Mouse (Mus musculus): ENCODE measurements around the gene Timm23.
"Not testable (repeated sequence)": the region's sequence is repeated elsewhere in the genome, so short reads cannot be mapped to it uniquely, and the experiment has no call there.

The Timm23 gene

DNA sequence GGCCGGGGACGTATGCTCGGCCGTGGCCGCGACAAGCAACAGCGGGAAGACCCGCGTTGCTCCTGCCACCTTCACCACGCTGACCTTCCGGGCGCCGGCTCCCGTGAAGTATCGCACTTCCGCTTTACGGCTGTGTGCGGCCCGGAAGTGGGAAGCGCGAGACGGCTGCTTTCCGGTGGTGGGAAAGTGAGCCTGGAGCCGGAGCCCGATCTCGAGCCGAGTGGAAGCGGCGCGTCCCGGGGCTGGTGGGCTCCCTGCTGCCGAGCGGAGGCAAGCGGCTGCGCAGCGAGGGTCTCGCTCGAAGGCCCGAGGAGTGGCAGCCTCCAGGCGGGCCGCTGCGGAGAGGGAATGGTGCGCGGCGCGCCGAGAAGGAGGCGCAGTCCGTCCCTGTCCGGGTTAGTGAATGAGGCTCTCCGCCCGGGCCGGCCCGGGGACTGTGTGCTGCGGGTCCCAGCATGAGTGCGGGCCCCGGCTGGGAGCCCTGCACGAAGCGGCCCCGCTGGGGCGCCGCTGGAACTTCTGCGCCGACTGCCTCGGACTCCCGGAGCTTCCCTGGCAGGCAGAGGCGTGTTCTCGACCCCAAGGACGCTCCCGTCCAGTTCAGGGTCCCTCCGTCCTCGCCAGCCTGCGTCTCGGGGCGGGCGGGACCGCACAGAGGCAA is at the start of gene Timm23, which contains the start of gene Parg:
TSS of gene Timm23 (minus strand) at position 108 of the 661 bp plus-strand sequence.
TSS of gene Parg (plus strand) at position 159 of the 661 bp plus-strand sequence.
- DNase-seq (ENCODE audit: extremely low spot score, low read depth, low spot score), result peak; percentile 42

DNA sequence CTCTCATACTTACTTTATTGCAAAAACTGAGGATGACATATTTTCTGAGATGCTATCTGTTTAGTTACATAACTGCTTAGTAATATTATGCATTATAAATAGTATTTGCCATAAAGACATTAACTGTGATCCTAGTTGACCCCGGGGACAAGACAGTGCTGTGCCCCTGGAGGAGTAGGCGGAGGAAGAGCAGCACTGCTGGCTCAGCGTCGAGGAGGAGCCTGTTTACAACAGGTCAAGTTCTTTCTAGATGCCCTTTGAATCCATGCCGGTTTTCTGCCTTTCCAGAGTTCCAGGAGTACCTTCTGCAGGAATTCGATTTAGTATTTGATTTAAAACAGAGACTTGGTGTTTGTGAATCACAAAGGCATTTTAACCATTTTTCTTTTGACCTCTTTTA is 47.9 kb upstream of the Timm23 start:
- DNase-seq (ENCODE audit: extremely low spot score, low read depth, low spot score), result no peak

DNA sequence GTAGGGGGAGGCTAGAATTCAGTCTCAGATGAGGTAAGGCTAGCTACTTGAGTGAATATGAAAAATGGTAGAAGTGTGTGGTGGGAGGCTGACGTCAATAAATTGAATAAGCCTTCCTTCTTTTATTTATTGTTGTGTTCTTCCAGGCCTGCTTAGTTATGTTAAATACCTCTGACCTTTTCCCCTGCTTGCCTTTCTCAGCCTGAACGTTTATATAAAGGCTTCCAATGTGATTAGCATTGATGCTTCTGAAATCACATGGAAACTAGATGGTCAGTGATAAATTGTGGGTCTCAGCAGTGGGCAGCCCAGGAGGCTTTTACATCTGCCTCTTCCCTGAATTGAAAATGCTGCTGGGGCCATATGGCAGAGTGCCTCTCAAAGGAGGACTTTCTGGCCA is 44.3 kb upstream of the Timm23 start:
- DNase-seq (ENCODE audit: extremely low spot score, low read depth, low spot score), result no peak

DNA sequence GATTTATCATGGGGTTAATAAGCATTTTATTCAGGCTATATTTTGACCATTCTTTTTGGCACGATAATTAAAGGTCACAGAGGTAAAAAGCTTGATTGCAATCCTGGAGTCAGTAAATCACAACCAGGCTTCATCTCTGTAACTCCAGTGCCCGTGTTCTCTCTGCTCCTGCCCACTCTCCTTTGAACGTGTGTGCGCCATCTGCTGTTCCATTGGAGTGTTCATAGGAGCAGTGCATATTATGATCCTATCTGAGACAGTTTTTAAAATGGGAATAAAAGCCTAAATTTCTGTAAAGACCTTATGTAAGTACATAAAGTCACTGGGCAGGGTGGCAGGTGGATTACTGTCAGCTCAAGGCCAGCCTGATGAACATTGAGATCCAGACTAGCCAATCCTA is 40.7 kb upstream of the Timm23 start:
- no peak for DNase-seq (ENCODE audit: extremely low spot score, low read depth, low spot score)

DNA sequence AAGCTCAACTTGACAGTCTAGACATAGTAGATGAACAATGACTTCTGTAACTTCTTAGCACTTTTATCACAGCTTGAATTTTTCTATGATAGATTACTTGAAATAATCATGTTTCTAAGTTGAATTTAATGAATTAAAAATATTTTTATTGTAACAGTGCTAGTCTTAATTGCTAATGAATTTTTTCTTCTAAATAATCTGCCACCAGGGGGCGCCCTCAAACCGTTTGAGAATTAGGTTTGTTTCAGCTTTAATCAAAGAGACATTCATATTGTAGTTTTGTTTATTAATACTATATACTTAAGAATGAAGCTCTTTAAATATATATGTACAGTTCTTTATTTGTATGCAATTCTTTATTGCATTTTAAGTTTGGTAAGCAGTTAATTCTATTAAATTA is 27.3 kb upstream of the Timm23 start:
- peak; percentile 10 for DNase-seq (ENCODE audit: extremely low spot score, low read depth, low spot score)

DNA sequence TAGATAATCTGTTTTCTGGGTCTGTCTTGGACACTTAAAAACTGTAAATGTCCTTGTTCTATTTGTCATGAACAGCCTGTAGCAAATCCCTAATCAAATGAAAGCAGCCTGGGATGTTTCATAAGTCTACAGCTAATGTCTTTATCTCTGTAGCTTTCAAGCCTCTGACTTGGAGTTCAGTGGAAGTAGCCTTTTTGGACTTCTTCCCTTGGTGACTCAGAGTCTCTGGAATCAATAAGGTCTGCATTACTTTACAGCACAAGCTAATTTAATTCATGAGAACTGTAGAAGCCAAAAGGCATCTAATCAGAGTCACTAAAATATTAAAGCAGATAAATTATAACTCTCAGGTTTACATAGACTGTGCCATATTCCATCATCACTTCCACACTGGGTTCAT is 24.9 kb upstream of the Timm23 start:
- no peak for DNase-seq (ENCODE audit: extremely low spot score, low read depth, low spot score)

DNA sequence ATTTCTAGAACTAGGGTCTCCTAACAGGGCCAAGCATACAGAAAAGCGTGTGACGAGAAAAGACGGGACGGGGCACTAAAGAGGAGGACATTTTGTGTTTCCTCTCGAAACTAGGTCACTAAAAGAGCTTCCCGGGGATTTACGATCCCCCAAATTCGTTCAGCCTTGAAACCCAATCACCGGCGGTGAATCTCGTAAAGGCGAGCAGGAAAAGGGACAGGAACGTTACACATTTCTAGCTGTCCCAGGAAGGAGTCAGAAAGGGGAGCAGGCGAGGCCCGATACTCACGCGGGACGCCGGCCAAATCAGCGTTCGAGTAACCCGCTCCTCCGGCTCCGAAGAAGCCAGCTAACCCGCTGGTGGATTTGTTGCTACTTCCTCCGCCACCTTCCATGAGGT is 344 bp downstream of the Timm23 start:
- no peak for DNase-seq (ENCODE audit: extremely low spot score, low read depth, low spot score)

DNA sequence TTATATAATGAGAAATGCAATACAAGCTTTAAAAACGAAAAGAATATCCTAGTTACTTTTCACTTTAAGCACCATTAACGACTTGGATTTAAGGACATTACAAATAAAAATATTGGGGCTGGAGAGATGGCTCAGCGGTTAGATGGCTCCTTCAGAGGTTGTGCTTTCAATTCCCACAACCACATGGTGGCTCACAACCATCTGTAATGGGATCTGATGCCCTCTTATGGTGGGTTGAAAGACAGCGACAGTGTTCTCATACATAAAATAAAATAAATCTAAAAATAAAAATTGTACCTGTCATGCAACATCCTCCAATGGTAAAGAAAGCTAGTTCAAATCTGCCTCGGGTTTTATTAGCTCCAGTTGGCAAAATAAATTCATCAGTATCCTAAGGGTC is 8.1 kb downstream of the Timm23 start:
- not testable (repeated sequence) for DNase-seq (ENCODE audit: extremely low spot score, low read depth, low spot score)

DNA sequence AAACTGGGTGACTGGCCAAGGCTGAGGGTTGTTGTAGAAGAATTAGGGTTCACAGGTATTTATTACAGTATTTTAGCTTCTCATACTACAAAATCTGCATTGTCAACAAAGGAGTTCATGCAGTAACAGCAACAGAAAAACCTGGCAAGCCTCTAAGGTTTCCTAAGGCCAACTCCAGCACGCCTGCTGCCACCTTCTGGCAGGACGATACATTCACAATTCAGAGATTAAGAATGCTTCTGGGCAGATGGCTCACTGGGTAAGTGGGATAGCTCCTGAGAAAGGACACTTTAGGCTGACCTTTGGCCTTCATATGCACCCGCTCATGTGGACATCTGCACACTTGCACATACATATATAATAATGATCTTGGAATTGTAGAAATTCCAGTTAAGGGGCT is 9.3 kb downstream of the Timm23 start:
- DNase-seq (ENCODE audit: extremely low spot score, low read depth, low spot score), result no peak

DNA sequence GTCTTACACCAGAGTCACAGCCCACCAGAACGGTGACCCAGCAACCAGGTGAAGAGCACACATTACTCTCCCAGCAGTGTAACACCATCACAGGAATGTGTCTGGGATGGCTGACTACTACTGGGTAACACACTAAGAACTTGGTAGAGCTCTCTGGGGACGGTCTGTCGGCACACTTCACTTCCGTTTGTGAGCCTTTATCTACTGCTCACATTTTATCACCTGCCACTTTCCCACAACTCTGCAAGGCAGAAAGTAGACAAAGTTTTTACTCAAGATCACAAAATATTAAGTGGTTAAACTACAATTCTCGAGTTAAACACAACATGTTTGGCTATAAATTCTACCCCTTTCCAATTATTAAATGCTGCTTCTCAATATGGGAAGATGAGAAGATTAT is 9.8 kb downstream of the Timm23 start:
- no peak for DNase-seq (ENCODE audit: extremely low spot score, low read depth, low spot score)

DNA sequence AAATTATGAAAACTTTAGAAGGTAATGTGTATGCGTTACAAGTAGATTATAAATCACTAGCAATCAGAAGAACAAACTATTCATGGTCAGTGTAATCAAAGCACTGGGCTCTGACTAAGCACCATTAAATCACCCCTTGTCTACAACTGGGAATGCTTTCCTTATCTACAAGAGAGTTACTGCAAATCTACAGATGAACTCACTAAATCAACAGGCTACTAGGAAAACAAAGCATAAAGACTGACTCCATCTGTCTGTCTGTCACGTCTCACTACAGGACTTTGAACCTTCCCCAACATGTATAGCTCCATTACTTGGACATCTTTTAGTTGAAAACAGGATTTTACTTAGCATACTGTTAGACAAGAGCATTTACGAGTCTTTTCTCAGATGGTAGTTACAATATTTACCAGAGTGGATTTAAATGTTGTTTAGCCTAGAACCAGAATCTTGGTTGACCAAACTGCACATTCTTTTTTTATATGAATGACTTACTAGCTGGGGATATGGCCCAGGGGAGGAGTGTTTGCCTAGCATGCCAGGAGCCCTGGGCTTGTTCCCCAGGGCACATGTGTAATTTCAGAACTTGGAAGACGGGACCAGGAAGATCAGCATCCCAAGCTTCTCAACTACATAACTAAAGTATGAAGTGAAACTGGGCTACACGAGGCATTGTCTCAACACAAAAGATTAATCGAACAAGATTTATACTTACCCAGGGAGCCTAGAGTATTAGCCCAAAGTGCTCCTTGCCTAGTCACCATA is 10.9 kb downstream of the Timm23 start:
- DNase-seq (ENCODE audit: extremely low spot score, low read depth, low spot score), result no peak

DNA sequence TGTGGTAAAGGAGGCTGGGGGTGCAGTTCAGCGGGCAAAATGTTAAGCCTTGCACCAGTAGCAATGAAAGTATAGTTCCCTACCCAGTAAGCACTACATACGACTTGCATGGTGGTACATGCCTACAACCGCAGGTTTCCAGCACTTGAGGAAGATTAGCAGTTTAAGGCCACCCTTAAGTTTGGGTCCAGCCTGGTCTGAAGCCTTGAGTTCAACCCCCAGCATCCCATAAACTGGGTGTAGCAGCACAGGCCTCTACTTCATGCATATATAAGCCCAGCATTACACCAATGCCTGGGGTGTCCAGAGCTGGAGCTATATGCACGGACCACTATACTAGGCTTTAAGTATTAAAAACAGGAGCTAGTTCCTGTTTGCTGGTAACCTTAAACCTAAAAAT is 17.9 kb downstream of the Timm23 start:
- DNase-seq (ENCODE audit: extremely low spot score, low read depth, low spot score), result no peak

DNA sequence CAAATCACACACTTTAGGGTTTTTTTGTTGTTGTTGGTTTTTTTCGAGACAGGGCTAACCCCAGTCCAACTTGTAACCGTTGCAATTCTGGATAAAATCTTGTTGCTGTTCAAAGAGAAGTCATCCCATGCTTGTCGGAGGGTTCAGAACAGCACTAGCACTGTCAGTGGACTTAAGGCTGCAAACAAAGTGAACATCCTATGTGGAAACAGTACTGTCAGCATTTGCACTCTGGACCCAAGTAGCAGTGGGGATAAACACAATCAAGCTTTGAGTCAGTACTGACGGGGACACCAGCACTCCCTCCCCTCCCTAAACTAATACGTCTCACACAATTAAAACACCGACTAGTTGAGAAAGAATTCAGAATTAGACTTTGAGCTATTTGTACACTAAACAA is 20.8 kb downstream of the Timm23 start:
- no peak for DNase-seq (ENCODE audit: extremely low spot score, low read depth, low spot score)

DNA sequence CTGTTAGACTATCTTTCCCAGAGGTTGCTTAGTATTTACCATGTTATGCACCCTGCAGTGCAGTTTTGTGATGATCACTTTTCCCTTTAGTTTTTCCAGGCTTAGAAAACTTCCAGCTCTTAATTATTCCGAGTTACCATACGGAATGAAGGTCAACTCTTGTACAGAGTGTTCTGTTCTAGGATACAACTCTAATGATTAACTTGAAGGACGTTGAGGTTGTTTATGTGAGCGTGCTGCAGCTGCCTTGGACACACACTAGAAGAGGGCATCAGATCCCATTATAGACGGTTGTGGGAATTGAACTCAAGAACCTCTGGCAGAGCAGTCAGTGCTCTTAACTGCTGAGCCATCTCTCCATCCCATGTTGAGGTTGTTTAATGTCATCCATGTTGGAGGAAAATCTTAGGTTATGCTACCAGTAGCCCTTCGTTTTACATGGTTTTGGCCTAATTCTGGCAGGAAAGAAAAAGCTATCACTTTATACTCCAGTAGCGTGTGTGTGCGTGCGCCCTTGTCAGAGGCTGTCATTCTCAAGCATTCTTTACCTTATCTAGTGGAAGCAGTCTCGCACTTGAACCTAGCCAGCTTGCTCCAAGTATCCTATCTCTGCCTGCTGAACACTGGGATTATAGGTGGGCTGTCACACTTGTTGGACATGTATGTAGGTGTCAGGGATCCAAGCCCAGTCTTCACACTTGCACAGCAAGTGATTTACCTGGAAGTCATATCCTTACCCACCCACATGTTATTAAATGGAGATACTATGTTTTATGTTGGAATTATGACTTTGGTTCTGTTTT is 22.1 kb downstream of the Timm23 start:
- DNase-seq (ENCODE audit: extremely low spot score, low read depth, low spot score), result no peak

DNA sequence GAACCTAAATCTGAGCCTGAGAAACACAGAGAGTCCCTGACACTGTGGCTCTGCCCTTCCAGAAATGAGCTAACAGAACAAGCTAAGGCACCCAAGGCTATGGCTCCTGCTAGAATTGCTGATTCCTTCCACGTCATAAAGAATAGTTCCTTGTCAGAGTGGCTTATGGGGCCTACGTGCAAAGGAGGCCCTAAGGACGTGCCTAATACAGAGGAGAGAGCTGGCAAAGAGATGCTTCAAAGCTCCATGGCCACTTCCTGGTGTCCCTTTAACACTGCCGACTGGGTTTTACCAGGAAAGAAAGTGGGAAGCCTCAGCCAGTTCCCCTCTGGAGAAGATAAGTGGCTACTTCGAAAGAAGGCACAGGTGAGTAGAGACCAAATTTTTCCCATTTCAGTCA is 25.1 kb downstream of the Timm23 start:
- not testable (repeated sequence) for DNase-seq (ENCODE audit: extremely low spot score, low read depth, low spot score)

DNA sequence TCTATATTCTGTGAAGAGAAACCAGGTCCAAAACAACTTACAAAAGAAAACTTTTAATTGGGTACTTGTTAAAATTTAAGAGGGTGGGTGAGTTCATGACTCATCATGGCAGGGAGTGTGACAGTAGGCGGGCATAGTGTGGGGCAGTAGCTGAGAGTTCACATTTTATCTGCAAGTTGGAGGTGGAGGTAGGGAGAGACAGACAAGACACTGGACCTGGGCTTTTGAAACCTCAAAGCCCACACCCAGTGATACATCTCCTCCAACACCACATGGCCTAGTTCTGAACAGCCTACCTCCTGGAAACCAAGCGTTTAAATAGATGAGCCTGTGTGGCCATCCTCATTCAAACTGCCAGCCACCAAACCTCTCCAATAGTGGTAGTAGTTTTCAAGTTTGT is 26.4 kb downstream of the Timm23 start:
- DNase-seq (ENCODE audit: extremely low spot score, low read depth, low spot score), result no peak

DNA sequence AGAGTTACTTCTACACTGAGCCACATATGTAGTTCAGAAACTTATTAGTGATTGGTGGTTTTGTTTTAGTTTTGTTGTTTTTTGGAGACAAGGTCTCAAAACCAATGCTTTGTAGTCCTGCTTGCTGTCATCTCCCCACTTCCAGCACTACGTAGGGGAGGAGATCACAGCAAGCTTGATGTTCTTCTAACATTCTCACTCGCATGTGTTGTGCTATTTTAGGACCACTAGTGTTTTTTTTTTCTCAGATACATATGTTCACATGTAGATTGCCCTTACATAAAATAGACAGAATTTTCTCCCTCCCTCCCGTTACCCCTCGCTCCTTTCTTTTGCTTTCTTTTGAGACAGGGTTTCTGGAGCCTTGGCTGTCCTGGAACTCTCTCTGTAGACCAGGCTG is 31.6 kb downstream of the Timm23 start:
- no peak for DNase-seq (ENCODE audit: extremely low spot score, low read depth, low spot score)

DNA sequence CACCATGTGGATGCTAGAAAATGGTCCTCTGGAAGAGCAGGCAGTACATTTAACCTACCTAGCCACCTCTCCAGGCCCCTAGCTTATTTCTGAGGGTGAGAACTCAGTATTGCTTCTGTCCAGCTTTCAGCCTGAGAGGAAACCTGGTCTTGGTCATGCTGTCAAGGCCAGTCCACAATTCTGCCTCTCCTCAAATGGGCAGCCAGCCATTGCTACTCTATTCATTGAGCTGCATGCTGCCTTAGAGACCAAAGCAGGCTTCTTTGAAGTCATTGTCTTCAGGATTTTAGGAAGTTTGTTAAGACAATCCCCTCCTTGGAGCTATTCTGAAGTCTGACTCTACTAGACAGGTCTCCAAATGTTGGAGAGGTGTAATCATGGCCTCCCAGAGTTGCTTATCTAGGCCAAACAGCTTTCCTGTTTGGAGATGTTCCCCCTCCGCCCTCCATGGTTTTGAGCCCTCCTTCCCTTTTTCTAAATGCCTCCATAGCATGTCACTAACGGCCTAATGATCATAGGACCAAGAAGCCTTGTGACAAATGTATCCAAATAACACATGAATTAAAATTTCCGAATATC is 33.0 kb downstream of the Timm23 start:
- DNase-seq (ENCODE audit: extremely low spot score, low read depth, low spot score), result no peak

DNA sequence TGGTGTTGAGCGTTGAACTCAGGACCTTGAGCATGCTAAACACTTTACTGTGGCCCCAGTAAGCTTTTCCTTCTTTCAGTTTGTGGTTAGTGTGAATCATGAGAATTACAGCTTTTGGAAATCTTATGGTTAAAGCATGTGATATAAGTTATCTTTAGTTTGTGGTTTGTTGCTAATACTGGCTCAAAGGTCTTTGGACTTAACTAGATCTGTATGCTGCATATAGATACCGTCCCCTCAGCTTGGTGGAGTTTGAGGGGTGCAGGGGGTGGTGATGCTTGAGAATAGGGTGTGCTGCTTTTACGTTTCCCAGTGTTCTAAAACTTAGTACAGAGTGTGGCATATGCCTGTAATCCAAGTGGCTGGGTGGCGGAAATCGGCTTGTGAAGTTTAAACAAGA is 34.4 kb downstream of the Timm23 start:
- no peak for DNase-seq (ENCODE audit: extremely low spot score, low read depth, low spot score)

DNA sequence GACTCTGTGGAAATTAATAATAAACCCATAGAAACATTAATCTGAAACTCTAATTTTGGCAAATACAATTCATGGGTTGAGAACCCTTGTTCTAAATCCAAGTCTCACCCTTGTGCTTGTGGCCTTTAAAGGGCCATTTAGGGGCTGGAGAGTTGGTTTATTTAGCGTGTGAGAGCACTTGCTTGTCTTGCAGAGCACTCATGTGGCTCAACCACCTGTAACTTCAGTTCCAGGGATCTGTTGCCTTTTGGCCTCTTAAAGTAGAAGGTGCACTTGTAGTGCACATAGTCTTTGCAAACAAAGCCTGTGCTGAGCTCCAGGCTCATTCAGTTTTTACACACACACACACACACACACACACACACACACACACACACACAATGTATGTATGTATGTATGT is 34.9 kb downstream of the Timm23 start:
- DNase-seq (ENCODE audit: extremely low spot score, low read depth, low spot score), result no peak

DNA sequence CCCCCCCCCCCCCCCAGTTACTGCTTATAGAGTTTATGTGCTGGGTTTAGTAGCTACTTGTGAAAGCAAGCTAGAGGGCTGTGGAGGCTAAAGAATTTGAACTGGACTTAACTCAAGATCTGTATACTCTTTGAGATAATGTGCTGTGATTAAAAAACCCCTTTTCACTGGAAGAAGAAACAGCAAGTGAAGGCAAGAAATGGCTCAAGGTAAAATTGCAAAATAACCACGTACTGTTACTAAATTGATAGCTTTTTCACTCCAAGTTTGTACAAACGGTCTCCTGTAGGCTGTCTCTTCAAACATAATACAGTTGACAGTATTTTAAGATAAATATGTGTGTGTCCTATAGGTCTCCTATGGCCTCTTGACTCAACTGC is 35.6 kb downstream of the Timm23 start:
- no peak for DNase-seq (ENCODE audit: extremely low spot score, low read depth, low spot score)
